Mouse (Mus musculus) small intestine, adult 2 months (tissue): Measurements from ENCODE around the gene Olfr247. TPM values are rescaled to one million over a fixed set of nuclear protein-coding genes. Genes with fewer than 3 reads are reported as not detected.
"Not testable (repeated sequence)": the region's sequence is repeated elsewhere in the genome, so short reads cannot be mapped to it uniquely, and the experiment has no call there.

Source experiments
- H3K27ac ChIP-seq: fragments of 200-500 bp; 2 replicates; pipeline ENCODE4 v1.5.1; 2012; ENCODE audit warnings: low read depth, low read length, control low read depth, inconsistent platforms; ENCODE audit not compliant: insufficient read depth
- H3K27me3 ChIP-seq: fragments of 200-500 bp; 2 replicates; pipeline ENCODE4 v1.6.1; 2012; ENCODE audit warnings: mild to moderate bottlenecking, moderate library complexity, low read length, inconsistent platforms; ENCODE audit not compliant: control insufficient read depth, insufficient read depth
- H3K36me3 ChIP-seq: fragments of 200-500 bp; 2 replicates; pipeline ENCODE4 v1.6.1; 2012; ENCODE audit warnings: mild to moderate bottlenecking, low read length, control low read depth, inconsistent platforms; ENCODE audit not compliant: control insufficient read depth, insufficient read depth
- H3K4me1 ChIP-seq: fragments of 200-500 bp; 2 replicates; pipeline ENCODE4 v1.6.1; 2012; ENCODE audit warnings: low read length, inconsistent platforms, mixed read lengths; ENCODE audit not compliant: control insufficient read depth, insufficient read depth, insufficient read length
- H3K4me3 ChIP-seq: fragments of 200-500 bp; 2 replicates; pipeline ENCODE4 v1.5.1; 2012; ENCODE audit warnings: low read depth, mild to moderate bottlenecking, control low read depth, inconsistent platforms, low read length, moderate library complexity
- CTCF ChIP-seq: fragments of 200-500 bp; IDR thresholded peaks from 2 replicates; pipeline ENCODE4 v1.5.1; 2012; ENCODE audit warnings: low read depth, mild to moderate bottlenecking, control low read depth, inconsistent platforms, low read length, moderate library complexity, mixed read lengths; ENCODE audit not compliant: insufficient replicate concordance, insufficient read length; ENCODE audit errors: extremely low read depth
- POLR2A ChIP-seq: fragments of 200-500 bp; IDR thresholded peaks from 2 replicates; pipeline ENCODE4 v1.6.1; 2012; ENCODE audit warnings: low read depth, mild to moderate bottlenecking, control low read depth, inconsistent platforms, low read length, moderate library complexity
- WGBS: fragments of 180-500 bp; shearing (Covaris S2); methylation state at CpG from one replicate; pipeline ENCODE4 v1.1.7; 2018; 5-methylcytosine and 5-hydroxymethylcytosine counted together
- polyA plus RNA-seq: library from polyadenylated mRNA; depleted of rRNA; stranded (reverse); fragments of >200 nt; gene quantifications from 2 replicates; pipeline ENCODE4 v1.2.3, GENCODE M21; 2012; rRNA removed

The Olfr247 gene
- not detected in 2 replicates for polyA plus RNA-seq

DNA sequence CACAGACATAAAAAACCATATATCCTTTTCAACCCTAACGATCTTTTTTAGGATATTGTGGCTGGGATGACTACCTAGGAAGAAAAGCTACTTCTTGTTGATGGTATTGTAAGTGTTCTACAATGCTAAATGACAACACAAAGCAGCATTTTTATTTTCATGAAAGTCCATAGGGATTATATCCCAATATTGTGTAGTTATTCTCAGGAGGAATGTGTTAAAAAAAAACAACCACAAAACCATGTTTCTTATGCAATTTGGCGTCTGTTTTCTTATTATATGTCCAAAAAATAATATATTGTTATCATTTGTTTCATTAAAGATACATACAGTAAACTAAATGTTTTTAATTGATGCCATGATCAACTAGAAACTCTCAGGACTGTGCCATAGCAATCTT, at the start of gene Olfr247:
Gene Olfr247 (minus strand): TSS at position 101 of the 400 bp plus-strand sequence.
- not testable (repeated sequence) for H3K36me3 ChIP-seq, H3K27me3 ChIP-seq, H3K4me3 ChIP-seq, H3K27ac ChIP-seq, H3K4me1 ChIP-seq
- WGBS: no CpG with 5 or more reads among the region's 2 CpGs

DNA sequence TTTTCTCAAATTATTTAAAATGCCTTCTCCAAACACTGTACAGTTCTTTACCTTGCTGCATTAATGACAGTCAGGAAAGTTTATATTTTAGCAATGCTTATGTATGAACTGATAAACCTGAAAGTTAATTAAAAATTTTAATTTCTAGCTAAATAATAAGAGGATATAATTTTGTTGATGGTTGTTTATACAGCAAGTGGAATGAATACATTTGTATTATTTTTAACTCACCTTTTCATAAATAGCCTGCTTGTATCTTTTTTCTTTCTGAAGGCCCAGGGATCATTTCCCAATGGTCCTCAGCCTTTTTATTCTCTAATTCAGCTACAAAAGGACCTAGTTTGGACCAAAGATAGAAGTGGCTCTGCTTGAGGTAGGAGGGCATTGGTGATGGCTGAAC, 36.4 kb upstream of the Olfr247 start, which contains the start of gene Olfr820:
Gene Olfr820 (plus strand): TSS at position 301 of the 400 bp plus-strand sequence.
- no peak for TF ChIP-seq CTCF
- no peak for TF ChIP-seq POLR2A
- no peaks in the 10 kb centered on the region for H3K4me1 ChIP-seq
- no peaks in the 10 kb centered on the region for H3K36me3 ChIP-seq
- H3K4me3 ChIP-seq: no peak within 1 kb of the TSS
- H3K27me3 ChIP-seq: no peaks in the 10 kb centered on the region
- H3K27ac ChIP-seq: no peak within 1 kb of the TSS

DNA sequence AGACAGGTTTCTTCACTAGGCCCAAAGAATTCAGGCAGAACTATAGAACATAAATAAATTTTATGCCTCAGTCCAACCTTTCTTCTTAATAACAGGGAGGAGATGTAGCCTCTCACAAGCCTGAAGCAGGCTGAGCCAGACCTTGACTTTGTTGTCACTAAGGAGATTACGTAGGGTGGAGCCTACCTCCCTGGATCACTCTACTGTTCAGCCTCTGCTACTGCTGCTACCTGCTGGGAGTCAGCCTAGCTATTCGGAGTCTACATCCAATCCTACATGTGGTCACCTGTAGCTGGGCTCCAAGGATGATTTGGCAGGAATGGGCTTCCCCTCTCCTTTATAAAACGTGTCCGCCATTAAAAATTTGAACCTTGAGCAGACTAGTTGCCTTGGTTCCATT, 29.4 kb upstream of the Olfr247 start:
- 84% methylated on average over 4 of the region's 4 CpGs for WGBS
- H3K36me3 ChIP-seq: not testable (repeated sequence)

DNA sequence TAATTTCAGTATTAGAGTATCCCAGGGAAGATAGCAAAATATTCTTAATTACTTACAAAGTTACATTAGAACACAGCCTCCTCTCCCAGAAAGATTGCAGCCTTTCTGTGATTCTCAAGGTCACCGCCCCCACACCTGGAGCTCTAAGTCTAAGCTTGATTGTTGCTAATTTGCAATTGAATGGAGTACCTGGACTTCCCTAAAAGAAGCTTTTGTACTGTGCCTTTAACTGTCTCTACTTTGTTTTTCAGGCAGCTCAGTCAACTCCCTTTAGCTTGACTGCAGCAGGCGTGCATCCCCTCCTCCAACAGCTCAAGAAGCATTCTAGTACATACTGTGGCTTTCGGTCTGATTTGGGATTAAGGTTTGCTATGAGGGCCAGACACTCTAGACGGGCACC, 28.2 kb upstream of the Olfr247 start:
- not testable (repeated sequence) for H3K27me3 ChIP-seq, H3K4me1 ChIP-seq, H3K4me3 ChIP-seq, H3K27ac ChIP-seq, H3K36me3 ChIP-seq
- 81% methylated on average over 4 of the region's 4 CpGs for WGBS

More for the DNA sequence above, 29.4 kb upstream of the Olfr247 start:
- not testable (repeated sequence) for H3K27ac ChIP-seq, H3K4me3 ChIP-seq, H3K27me3 ChIP-seq, H3K4me1 ChIP-seq

DNA sequence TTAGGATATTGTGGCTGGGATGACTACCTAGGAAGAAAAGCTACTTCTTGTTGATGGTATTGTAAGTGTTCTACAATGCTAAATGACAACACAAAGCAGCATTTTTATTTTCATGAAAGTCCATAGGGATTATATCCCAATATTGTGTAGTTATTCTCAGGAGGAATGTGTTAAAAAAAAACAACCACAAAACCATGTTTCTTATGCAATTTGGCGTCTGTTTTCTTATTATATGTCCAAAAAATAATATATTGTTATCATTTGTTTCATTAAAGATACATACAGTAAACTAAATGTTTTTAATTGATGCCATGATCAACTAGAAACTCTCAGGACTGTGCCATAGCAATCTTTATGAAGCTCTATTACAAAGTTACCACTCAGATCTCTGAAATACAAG, 9.0 kb upstream of the Olfr247 start, which contains the start of gene Gm10310:
Gene Gm10310 (minus strand): TSS at position 101 of the 400 bp plus-strand sequence.
- not testable (repeated sequence) for H3K36me3 ChIP-seq, H3K27ac ChIP-seq, H3K27me3 ChIP-seq, H3K4me3 ChIP-seq, H3K4me1 ChIP-seq
- WGBS: no CpG with 5 or more reads among the region's 1 CpGs

DNA sequence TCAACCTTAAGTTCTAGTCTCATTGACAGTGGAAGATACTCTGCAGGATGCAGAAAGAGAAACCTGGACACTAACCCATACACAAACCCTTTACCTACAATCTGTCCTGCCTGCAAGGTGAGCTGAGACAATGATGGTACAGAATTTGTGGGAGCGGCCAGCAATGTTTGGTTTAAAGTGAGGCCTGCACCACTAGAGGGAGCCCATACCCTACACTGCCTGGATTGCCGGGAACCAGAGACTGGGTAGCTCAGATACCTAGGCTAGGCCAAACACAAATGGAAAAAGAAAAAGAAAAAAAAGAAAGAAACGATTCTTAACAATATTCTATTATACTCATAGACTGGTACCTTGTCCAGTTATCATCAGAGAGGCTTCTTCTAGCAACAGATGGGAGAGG, 5.9 kb upstream of the Olfr247 start:
- H3K27ac ChIP-seq, H3K36me3 ChIP-seq, H3K27me3 ChIP-seq, H3K4me1 ChIP-seq, H3K4me3 ChIP-seq: not testable (repeated sequence)
- WGBS: no CpG with 5 or more reads among the region's 3 CpGs

DNA sequence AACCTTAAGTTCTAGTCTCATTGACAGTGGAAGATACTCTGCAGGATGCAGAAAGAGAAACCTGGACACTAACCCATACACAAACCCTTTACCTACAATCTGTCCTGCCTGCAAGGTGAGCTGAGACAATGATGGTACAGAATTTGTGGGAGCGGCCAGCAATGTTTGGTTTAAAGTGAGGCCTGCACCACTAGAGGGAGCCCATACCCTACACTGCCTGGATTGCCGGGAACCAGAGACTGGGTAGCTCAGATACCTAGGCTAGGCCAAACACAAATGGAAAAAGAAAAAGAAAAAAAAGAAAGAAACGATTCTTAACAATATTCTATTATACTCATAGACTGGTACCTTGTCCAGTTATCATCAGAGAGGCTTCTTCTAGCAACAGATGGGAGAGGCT, 2.9 kb downstream of the Olfr247 start:
- H3K4me3 ChIP-seq, H3K27me3 ChIP-seq, H3K36me3 ChIP-seq, H3K4me1 ChIP-seq, H3K27ac ChIP-seq: not testable (repeated sequence)
- no CpG with 5 or more reads among the region's 3 CpGs for WGBS

DNA sequence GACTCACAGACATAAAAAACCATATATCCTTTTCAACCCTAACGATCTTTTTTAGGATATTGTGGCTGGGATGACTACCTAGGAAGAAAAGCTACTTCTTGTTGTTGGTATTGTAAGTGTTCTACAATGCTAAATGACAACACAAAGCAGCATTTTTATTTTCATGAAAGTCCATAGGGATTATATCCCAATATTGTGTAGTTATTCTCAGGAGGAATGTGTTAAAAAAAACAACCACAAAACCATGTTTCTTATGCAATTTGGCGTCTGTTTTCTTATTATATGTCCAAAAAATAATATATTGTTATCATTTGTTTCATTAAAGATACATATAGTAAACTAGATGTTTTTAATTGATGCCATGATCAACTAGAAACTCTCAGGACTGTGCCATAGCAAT, 8.8 kb downstream of the Olfr247 start, which contains the start of gene Olfr819:
Gene Olfr819 (minus strand): TSS at position 101 of the 400 bp plus-strand sequence.
- not testable (repeated sequence) for H3K27ac ChIP-seq, H3K4me1 ChIP-seq, H3K27me3 ChIP-seq, H3K4me3 ChIP-seq, H3K36me3 ChIP-seq
- WGBS: 71% methylated on average over 2 of the region's 2 CpGs

DNA sequence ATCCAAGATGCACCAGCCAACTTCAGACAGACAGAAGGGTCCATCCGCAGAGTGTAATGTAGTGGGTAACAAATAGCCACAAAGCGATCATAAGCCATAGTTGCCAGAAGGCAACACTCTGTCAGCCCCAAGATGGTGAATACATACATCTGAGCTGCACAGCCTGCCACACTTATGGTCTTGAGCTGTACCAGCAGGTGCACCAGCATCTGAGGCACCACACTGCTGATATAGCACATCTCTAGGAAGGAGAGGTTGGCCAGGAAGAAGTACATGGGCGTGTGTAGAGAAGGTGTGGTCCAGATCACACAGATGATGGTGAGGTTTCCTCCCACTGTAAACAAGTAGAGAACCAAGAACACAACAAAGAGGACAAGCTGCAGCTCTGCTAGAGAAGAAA, 9.7 kb downstream of the Olfr247 start:
- H3K27ac ChIP-seq, H3K27me3 ChIP-seq, H3K4me3 ChIP-seq, H3K36me3 ChIP-seq, H3K4me1 ChIP-seq: not testable (repeated sequence)
- 94% methylated on average over 2 of the region's 3 CpGs for WGBS
